Mouse (Mus musculus) hindbrain, postnatal 0 days (tissue): ENCODE data around the gene Btbd9. TPM values are rescaled to one million over a fixed set of nuclear protein-coding genes. Genes with fewer than 3 reads are reported as not detected.
"Not testable (repeated sequence)": the region's sequence is repeated elsewhere in the genome, so short reads cannot be mapped to it uniquely, and the experiment has no call there.

Source experiments
- ATAC-seq: fragments of 200-750 bp; cut with Nextera tagmentation; 2 replicates; pipeline ENCODE4 v1.8.0; 2017; ENCODE audit warnings: mild to moderate bottlenecking, moderate TSS enrichment, moderate library complexity
- DNase-seq: peaks from one replicate; pipeline ENCODE4 v3.0.0-alpha.2; 2015; ENCODE audit warnings: low spot score
- H3K27ac ChIP-seq: fragments of 300-500 bp; sonication (generic); 2 replicates; pipeline ENCODE4 v1.5.1; 2014; ENCODE audit warnings: mild to moderate bottlenecking
- H3K27me3 ChIP-seq: fragments of 300-500 bp; sonication (generic); 2 replicates; pipeline ENCODE4 v1.6.1; 2014; ENCODE audit warnings: low read length, mixed read lengths; ENCODE audit not compliant: insufficient read depth
- H3K36me3 ChIP-seq: fragments of 300-500 bp; sonication (generic); 2 replicates; pipeline ENCODE4 v1.6.1; 2014; ENCODE audit warnings: low read length, mixed read lengths; ENCODE audit not compliant: insufficient read depth
- H3K4me1 ChIP-seq: fragments of 300-500 bp; sonication (generic); 2 replicates; pipeline ENCODE4 v1.6.1; 2014; ENCODE audit warnings: antibody characterized with exemption, low read length, mixed read lengths; ENCODE audit not compliant: insufficient read depth
- H3K4me2 ChIP-seq: fragments of 300-500 bp; sonication (generic); 2 replicates; pipeline ENCODE4 v1.6.1; 2014; ENCODE audit warnings: low read depth, mild to moderate bottlenecking, low read length, moderate library complexity, mixed read lengths
- H3K4me3 ChIP-seq: fragments of 300-500 bp; sonication (generic); 2 replicates; pipeline ENCODE4 v1.5.1; 2014; ENCODE audit warnings: low read length
- H3K9ac ChIP-seq: fragments of 300-500 bp; sonication (generic); replicated peaks from 2 replicates; pipeline ENCODE4 v1.6.1; 2014; ENCODE audit warnings: mild to moderate bottlenecking, low read length, moderate library complexity, mixed read lengths
- H3K9me3 ChIP-seq: fragments of 300-500 bp; sonication (generic); 2 replicates; pipeline ENCODE4 v1.6.1; 2016; ENCODE audit warnings: low read length, mixed read lengths
- CTCF ChIP-seq: IDR thresholded peaks from 2 replicates; pipeline ENCODE4 v1.5.1; 2016; ENCODE audit warnings: antibody characterized with exemption, control low read depth, low read depth
- WGBS: fragments of 180-500 bp; shearing (Covaris S2); extraction: QIAGEN DNeasy Blood & Tissue Kit; methylation state at CpG from one replicate; pipeline ENCODE4 v1.1.7; 2014; 5-methylcytosine and 5-hydroxymethylcytosine counted together
- polyA plus RNA-seq: library from polyadenylated mRNA; unstranded; fragments of >200 nt; fragmentation: Nextera tagmentation; extraction: Ambion mirVana; gene quantifications from 2 replicates; pipeline ENCODE4 v1.2.1, GENCODE M21; 2015
- total RNA-seq: library from RNA; depleted of rRNA; stranded (reverse); fragments of >200 nt; gene quantifications from 2 replicates; pipeline ENCODE4 v1.2.3, GENCODE M21; 2014; rRNA removed

Gene Btbd9
- total RNA-seq (67.7 and 72.7 TPM in 2 replicates), polyA plus RNA-seq (115 and 122 TPM in 2 replicates)

DNA sequence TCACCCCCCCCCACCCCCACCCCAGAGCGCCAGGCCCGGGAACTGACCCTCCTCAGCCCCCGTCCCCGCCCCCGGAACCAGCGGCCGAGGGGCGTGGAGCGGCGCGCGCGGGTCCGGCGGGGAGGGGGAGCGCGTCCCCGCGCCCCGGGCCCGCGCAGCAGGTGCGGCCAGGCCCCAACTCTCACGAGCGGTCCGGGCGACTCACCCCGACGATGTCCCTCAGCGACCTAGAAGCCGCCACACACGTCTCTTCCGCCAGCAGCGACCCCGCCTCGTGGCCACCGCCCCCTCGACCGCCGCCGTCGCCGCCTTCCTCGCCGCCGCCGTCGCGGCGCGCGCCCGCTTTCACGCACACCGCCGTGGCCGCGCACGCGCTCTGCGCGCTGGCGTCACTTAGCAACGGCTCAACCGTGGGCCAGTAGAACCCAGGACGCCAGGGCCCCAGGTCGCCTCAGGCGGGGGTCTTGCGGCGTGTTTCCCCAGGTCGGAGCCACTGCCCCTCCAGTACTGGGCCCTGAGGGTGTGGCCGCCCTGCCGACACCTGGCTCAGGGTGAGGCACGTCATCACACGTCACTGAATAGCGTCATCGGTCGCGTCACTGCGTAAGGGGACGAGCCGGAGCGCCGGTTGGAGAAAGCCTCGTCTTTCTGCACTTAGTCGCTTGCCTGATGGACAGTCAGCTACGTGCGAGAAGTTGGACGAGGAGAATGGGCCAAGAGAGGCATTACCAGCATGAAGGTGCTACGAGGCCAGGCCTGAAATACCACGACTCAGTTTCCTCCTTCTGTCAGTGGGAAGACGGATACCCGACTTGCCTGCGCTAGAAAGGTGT is at the start of gene Btbd9:
TSS of gene Btbd9 (minus strand) at position 548 of the 833 bp plus-strand sequence.
- Histone ChIP-seq H3K4me3 (peak within 1 kb of the TSS; percentile 78), H3K27me3 (no peaks in the 10 kb centered on the region), H3K4me1 (peaks cover 10% of the 10 kb centered on the region), H3K9ac (peak within 1 kb of the TSS; percentile 74), H3K27ac (peak within 1 kb of the TSS; percentile 95), H3K36me3 (no peaks in the 10 kb centered on the region), H3K9me3 (no peaks in the 10 kb centered on the region), H3K4me2 (peak within 1 kb of the TSS; percentile 86)
- TF ChIP-seq CTCF, result no peak
- DNase-seq (peak; percentile 96), ATAC-seq (peak; percentile 94)
- under 1% methylated on average over 68 of the region's 94 CpGs for WGBS

DNA sequence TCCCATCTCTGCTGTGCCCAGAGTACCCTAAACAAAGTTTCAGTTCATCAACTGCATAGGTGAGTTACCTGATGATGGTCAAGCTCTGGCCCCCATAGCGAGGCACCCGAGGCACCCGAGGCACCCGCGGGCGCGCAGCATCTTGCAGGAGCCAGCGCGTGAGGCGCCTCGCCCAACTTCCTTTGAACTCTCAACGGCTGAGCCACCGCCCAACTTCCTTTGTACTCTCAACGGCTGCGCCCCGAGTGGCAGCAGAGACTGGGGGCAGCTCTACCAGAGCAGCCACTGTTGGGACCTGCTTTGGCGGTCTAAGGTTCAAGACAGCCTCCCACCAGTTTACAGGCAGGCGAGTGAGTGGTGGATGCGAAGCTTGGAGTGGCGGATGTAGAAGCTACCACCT is 47.8 kb upstream of the Btbd9 start, which contains the start of gene Dnah8:
TSS of gene Dnah8 (plus strand) at position 223 of the 400 bp plus-strand sequence.
- not testable (repeated sequence) for H3K4me3 ChIP-seq
- no CpG with 5 or more reads among the region's 20 CpGs for WGBS

DNA sequence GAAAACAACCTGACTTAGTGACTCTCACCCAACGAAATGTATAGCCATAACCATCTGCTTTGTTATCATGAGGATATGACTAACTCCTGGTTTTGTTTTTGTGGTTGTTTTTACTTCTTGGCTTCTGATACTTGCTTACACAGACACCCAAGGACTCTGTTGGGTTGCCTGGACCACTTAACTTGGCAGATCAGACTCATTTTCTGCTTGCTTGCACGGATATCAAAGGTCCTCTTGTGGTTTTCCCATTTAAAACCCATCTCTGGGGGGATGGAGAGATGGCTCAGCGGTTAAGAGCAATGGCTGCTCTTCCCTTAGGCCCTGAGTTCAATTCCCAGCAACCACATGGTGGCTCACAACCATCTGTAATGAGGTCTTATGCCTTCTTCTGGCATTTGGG is 46.9 kb upstream of the Btbd9 start:
- no peaks in the 10 kb centered on the region for H3K27me3 ChIP-seq
- no peak overlapping the region for H3K4me3 ChIP-seq
- no peak for ATAC-seq
- H3K27ac ChIP-seq, result no peak overlapping the region
- no peak for DNase-seq
- no peak overlapping the region for H3K9ac ChIP-seq
- TF ChIP-seq CTCF, result no peak
- no peaks in the 10 kb centered on the region for H3K4me1 ChIP-seq
- WGBS, result 82% methylated on average over 3 of the region's 3 CpGs
- no peaks in the 10 kb centered on the region for H3K9me3 ChIP-seq
- no peaks in the 10 kb centered on the region for H3K36me3 ChIP-seq
- no peak overlapping the region for H3K4me2 ChIP-seq

More for the DNA sequence above, 47.8 kb upstream of the Btbd9 start, which contains the start of gene Dnah8:
- H3K4me2 ChIP-seq, H3K9me3 ChIP-seq, H3K4me1 ChIP-seq, H3K36me3 ChIP-seq, H3K27ac ChIP-seq, ATAC-seq, DNase-seq, H3K9ac ChIP-seq, H3K27me3 ChIP-seq: not testable (repeated sequence)

DNA sequence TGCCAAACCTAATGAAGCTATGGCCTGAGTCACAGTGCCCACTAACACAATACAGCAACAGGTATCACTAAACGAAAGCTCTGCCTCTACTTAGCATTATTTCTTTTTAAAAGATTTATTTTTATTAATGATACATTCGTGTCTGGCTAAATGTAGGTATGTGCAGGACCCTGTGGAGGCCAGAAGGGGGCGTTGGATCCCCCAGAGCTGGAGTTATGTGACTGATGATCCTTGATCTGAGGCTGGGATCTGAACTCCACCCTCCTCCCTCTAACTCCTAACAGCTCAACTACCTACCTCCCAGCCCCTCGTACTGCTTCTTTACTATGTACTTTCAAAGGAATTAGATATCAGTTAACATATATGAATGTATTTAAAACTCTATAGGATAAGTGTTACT is 45.2 kb upstream of the Btbd9 start:
- ATAC-seq (no peak), DNase-seq (no peak)
- Histone ChIP-seq H3K9ac (no peak overlapping the region), H3K36me3 (no peaks in the 10 kb centered on the region), H3K4me1 (no peaks in the 10 kb centered on the region), H3K4me3 (no peak overlapping the region), H3K27ac (no peak overlapping the region), H3K27me3 (no peaks in the 10 kb centered on the region), H3K4me2 (no peak overlapping the region), H3K9me3 (no peaks in the 10 kb centered on the region)
- TF ChIP-seq CTCF, result no peak
- 73% methylated on average over 4 of the region's 4 CpGs for WGBS

DNA sequence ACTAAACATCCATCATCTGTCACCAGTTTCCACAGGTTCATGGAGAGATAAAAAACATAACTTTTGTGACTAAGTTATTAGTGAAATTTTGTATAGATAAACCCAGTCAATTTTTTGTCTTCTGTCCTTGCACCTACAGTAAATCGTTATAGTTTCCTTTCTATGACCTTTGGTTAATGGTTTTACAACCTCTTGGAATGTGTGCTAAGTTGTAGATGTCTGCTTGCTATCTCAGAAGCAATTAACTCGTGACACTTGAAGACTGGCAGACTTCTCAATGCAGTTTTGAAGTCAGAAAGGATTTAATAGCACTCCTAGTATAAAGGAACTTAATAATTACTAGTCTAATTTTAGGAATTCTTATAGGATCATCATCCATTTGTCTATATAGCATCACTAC is 44.3 kb upstream of the Btbd9 start:
- 77% methylated on average over 2 of the region's 2 CpGs for WGBS
- no peak overlapping the region for H3K9ac ChIP-seq

DNA sequence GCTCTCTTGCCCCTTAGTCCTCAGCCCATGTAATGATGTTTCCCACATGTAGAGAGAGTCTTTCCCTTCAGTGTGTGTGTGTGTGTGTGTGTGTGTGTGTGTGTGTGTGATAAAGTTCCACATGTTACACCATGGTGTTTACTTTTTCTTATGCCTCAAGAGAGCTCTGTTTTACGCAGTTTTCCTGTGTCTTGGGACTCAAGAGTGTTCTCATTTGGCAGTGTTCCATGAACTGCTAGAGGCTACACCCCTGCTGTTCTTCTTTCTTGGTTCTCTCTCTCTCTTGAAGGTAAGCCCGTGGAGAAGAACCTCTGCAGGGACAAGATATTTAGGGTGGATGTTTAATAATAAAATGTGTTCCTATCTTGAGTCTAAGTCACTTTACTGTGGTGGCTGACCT is 42.9 kb upstream of the Btbd9 start:
- no peaks in the 10 kb centered on the region for H3K27me3 ChIP-seq
- no peaks in the 10 kb centered on the region for H3K4me1 ChIP-seq
- H3K9me3 ChIP-seq, result no peaks in the 10 kb centered on the region
- no peak overlapping the region for H3K9ac ChIP-seq
- no peak for TF ChIP-seq CTCF
- no peak for ATAC-seq
- H3K36me3 ChIP-seq, result no peaks in the 10 kb centered on the region
- H3K4me3 ChIP-seq, result no peak overlapping the region
- no peak overlapping the region for H3K27ac ChIP-seq
- H3K4me2 ChIP-seq, result no peak overlapping the region
- DNase-seq, result no peak
- 28% methylated on average over 2 of the region's 2 CpGs for WGBS

More for the DNA sequence above, 44.3 kb upstream of the Btbd9 start:
- ATAC-seq, result no peak
- TF ChIP-seq CTCF, result no peak
- Histone ChIP-seq H3K4me2 (no peak overlapping the region), H3K4me1 (no peaks in the 10 kb centered on the region), H3K4me3 (no peak overlapping the region), H3K27ac (no peak overlapping the region), H3K27me3 (no peaks in the 10 kb centered on the region), H3K36me3 (no peaks in the 10 kb centered on the region), H3K9me3 (no peaks in the 10 kb centered on the region)
- no peak for DNase-seq
